Mouse (Mus musculus) right cerebral cortex, adult 2 months (tissue): ENCODE measurements around the gene Slc7a5.
A peak's percentile ranks its signal among the peaks of the same experiment; 100 is the strongest.

Experiments used
- DNase-seq, 2 experiments: peaks; one replicate each; pipeline ENCODE4 v3.0.0; 2021 to 2022; ENCODE audit warnings: low spot score in 2 of 2

The Slc7a5 gene

DNA sequence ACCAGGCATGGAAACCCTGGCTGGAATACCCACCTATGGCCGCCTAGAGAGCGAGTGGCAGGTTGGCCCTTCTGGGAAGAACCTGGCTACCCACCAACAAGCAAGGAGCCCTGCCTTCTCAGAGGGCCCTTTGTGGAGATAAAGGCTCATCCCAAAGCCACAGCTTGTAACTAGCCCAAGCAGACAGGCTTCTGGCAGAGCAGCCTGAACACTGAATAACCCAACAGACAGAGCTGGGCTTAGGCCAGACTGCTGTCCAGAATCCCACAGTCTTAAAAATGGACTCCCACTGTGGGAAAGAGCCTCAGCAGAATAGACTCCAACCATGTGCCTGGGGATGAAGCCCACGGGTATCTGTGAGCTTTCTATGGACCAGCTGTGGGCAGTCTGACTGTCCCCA lies 23.3 kb downstream of the Slc7a5 start:
- DNase-seq: no peak

DNA sequence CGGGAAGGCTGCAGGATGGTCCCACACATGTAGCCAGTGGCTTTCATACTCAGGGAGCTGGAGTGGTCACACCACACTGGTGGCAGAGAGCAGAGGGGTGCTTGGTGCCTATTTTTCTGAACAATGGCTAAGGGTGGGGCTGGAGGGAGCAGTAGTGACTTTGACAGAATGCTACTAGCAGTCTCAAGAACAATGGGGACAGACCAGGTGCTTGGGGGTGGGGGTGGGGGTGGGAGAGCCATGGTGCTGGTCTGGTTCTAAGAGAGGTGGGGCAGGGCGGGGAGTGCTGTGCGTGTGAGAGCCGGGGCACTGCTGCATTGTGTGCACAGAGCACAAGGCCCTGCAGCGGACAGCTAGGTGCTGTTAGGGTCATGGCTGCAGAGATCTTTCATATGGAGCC lies 25.6 kb downstream of the Slc7a5 start:
- no peak for DNase-seq

DNA sequence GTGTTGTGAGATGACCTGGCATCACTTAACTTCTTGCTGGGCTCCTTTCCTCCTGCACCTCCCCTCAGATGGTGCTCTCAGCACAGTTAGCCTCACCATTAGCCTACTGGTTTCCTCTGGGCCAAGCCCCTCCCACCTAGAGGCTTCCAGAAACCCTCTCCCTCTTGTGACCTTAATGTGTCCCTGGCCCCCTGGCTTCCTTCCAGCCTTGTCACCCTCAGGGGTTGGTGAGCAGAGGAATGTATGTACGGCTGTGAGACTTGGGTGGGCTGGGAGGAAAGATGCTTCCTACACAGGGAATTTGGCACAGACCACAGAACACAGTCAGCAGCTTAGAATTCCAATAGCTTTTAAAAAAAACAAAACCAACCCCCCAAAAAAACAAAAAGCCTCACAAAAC lies 26.7 kb downstream of the Slc7a5 start:
- DNase-seq: no peak

DNA sequence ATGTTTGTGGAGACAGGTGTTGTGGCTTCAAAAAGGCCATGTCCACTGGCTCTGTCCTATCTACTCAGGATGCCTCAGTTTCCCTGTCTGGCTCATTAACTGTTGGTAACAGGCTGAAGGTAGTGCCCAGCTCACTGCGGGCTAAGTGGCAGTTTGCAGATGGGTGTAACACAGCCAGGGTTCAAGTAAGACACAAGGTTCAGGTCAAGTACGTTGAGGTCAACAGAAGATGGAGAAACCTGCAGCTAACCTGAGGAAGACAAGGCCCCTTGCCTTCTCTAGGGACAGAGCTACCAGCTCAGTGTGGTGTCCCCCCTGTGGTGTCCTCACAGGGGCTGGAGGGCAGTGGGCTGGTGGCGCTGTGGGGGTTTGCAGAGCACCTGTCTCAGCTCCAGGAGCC lies 27.8 kb downstream of the Slc7a5 start:
- no peak for DNase-seq

DNA sequence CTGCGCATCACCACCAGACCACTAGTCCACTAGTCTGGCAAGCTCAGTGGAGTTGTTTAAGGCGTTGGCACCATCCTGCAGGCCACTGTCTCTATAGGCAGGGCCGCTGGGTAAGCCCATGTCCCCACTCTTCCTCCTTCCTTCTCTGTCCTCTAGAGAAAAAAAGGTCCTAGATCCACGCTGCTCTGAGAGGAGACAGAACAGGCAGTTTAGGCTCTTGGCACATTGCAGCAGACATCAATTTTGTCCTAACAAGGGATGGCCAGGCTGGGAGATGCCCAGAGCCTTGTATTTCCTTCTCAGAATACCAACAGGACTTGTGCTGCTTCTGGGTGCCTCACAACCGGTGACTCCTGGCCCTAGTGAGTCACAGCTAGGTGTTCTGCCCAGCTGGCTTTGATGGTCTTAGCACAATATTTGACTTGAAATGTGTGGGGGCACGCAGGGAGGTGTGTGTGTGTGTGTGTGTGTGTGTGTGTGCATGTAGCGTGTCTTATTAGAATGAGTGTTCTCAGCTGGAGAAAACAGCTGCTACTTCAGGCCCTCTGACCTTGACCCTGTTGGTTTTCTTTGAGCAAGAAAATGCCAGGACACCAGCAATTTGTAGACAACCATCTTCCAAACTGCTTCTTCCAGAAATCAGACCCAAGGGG lies 29.5 kb downstream of the Slc7a5 start:
- no peak for DNase-seq

DNA sequence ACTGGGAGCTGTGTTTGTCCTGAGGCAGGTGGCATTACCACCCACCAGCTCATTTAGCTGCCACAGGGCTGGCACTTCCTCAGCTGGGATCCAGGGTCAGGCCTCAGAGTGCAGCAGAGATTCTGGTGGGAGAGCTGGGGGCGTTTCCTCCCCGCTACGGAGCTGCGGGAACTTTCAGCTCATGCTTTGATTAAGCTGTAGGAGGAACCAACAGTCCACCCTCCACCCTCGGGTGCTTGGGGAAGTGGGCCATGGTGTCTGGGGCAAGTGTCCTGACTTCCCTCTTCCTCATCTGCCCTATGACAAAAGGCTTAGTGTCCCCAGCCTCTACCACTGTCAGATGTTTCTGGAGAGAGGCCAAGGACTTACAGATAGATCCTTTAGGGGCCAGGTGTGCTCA lies 30.3 kb downstream of the Slc7a5 start:
- no peak for DNase-seq

DNA sequence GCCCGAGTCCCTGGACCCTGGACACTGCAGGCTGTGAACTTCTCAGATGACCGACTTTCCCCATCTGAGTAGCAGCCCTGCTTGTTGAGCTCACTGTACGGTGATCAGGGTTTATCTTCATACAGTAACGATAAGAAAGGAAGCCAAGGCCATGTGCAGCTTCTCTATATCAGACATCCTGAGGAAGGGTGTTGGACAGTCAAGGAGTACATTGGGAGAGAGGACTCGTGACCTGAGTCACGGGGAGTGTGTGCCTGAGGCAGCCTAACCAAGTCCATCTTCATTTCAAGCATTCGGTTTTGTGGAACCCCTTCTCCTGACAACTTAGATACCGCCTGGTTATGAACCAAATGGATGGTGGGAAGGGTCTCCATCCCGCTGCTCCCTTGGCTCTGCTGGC lies 32.0 kb downstream of the Slc7a5 start:
- no peak for DNase-seq

DNA sequence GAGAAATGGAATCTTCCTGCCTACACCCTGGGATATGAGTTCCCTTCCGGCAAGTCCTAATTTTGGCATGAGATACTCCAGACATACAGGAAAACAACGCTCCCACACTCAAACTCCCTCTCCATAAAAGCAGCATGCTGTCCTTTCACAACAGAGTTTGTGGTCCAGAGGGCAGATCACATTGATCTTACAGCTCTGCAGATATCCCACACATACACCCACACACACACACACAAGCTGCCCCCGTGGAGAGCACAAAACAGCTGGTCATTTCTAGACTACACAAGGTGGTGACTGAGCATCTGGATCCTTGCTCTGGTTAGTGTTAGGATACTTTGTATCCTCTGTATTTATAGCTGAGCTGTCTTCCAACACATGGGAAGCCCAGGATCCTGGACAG lies 32.4 kb downstream of the Slc7a5 start:
- peak; percentile 33 to 48 for DNase-seq

DNA sequence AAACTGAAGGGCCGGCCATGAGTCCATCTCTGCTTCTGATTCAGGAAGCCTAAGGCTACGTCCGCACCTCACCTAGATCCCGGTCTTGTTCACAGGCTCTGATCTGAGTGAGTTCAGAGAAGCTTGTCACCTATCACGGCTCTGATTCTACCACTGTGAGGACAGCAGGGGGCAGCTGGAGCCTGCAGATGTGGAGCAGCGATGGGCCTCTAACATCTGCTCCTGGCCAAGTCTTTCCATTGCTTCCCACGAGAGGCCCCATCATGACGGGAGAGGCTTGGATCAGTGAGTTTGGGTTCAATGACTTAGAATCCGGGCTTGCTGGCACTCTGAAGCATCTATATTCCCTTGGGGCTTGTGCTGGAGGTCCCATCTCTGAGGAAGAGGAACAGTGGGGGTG lies 33.5 kb downstream of the Slc7a5 start:
- DNase-seq: no peak

DNA sequence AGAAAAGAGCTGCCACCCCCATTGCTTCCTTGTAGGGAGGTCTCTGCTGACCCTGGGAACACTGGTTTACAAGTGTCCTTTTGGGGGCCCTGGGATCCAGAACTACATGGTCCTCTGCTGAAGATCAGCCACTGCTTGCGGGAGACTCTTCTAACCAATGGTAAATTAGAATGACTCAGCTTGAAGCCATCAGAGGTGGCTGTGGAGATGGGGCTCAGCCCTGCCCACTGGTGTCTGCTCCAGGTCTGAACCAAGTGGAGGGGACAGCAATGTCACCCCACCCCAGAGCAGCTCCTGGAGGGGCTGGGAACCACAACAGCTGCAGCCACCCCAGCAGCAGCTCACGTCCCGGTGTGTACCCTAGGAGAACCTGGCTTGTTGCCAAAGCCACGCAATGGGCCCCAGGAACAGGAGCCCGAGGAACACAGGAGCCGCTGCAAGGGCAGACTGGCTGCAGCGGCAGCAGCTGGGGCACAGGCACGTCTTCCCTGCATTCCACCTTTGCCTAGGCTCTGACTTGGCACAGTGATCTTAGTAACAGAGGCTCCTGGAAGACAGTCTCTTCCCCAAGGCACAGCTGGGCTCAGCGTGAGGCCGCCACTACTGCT lies 35.6 kb downstream of the Slc7a5 start:
- DNase-seq: no peak

DNA sequence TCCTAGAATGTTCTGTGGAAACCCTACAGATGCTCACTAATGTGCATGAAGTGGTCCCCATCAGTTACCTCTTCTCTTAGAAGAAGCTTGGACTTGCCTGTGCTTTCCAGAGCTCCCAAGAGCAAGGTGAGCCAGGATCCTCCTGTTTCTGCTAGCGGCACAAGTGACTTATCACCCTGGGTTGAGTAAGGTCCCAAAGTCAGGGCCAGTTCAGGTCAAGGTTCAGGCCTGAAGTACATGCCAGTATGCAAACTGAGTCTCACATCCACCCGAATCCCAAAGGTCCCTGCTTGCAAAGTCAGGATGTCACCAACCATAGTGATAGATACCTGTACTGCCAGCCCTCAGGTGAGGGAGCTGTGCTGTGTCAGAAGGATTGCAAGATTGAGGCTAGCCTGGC lies 37.3 kb downstream of the Slc7a5 start:
- no peak for DNase-seq

DNA sequence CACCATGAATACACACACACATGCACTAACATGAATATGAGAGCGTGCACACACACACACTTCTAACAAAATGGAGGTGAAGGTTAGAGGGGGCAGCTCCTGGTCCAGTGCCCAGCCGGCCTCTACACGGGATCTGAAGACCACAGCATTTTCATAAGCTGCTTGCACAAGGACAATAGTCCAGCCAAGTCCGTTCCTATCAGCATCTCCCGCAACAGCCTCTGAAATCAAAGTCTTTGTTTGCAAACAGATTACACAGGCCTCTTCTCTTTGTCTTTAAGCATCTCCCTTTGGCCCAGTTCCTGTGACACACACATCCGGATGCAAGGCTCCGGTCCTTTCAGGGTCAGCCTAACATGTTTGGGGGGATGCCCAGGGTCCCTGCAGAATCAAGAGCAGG lies 38.6 kb downstream of the Slc7a5 start:
- DNase-seq: no peak

DNA sequence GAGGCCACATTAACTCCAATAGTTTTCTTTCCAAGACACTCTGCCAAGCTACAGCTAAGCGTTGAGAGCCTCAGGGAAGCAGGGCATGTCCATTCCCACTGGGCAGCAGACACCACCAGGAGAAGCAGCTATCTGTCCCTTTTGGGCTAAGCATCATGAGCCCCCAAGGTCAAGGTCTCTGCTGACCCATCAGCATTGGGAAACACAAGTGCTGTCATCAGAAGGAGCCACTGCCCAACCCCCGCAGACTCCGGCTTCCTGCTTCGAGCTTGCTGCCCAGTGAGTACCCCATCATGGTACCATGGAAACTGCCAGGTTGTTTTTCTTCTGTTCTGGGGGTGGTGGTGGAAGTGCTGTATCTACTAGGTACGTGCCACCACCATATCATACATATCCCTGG lies 39.3 kb downstream of the Slc7a5 start:
- no peak for DNase-seq

DNA sequence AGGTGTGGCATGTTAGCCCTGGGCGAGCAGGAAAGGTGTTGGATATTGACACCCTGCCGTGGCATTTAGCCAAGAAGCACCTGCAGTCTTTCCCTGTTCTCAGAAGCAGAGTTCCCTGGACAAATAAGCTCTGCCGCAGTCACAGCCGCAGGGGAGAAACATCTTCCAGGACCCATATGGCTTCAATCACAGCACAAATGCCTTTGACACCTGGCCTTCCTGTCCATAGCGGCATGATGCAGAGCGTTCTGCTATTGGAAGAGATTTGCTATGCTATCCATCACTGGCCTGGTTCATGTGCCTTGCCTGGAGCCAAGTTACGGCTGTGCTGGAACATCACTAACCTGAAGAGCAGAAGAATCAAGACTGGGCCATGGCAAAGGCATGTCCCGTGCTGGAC lies 42.1 kb downstream of the Slc7a5 start:
- no peak for DNase-seq

DNA sequence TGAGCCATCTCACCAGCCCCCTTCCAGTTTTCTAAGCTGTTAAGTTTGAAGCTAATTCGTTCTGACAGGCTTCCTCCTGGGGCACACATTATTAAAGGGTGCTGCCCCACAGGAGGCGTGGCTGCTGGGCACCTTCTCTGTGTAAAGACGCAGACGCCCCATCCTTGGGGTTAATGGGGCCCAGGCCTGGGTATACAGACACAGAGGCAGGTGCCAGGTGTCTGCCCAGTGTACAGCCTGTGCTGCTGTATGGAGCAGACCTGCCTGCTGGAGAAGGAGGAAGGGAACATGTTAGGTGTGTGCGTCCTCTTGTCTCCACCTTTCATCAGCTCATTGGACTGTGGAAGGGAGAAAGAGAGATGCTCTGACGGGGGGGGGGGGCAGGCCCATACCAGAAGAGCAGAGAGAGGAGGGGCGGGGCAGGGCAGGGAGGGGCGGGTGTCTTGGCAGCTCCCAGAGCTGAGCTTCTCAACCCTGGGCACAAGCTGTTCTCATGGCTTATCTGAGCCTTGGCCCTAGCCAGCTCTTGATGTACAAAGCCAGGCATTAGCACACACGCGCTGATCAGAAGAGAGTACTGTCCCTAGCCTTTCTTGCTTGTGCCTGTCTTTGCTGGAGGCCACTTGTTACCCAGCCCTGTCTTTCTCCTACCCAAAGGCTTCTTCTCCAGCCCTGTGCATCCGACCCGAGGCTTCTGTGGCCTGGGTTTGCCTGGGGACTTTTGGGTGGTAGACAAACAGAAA lies 45.5 kb downstream of the Slc7a5 start:
- DNase-seq: no peak

DNA sequence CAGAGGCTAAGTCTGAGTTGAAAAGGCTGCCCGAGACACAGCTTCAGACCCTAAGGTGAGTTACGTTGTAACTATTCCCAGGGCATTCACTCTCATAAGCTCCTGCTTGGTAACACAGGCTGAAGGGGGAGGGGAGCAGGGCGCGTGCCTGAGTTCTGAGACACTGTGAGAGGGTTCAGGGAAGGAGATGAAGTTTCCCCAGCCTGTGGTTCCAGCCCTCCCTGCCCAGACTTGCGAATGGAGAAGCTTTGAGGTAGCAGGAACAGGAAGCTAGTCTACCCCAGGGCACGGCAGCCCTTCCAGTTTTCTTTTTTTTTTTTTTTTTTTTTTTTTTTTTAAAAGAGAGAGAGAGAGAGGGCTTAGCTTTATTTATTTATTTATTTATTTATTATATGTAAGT lies 46.2 kb downstream of the Slc7a5 start:
- no peak for DNase-seq

DNA sequence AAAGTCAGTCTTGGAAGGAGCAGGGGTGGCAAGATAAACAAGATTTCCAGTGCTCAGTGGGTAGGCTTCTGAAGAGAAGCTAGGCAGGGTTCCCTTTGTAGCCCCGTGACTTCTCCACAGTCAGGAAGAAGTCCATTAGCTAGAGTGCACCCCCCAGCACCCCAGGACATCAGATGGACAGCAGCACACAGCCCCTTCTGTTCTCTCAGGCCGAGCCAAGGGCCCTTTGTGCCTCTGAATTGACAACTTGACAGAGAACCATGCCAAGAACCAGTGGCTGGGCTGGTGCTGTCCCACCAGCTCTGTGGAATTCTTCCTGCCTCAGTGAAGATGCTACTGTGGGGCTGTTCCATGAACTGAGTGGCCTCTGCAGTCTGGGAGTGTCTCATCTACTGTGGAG lies 49.7 kb downstream of the Slc7a5 start:
- no peak for DNase-seq

DNA sequence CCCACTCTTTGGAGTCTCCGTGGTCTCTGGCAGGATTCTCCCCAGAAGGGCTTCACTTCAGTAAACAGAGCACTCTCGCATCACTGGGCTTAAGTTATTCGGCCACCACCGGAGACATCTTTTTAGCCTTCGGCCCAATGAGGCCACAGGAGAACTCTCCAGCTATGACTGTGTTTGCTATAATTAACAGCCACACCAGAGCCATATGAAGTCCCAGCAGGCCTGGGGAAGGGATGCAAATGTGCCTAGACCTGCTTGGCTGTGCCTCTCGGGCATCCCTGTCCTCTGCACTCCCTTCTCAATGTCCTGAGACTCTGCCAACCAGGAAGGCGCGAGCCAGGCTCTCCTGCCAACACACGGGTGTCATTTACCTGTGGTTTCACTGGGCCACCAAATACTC lies 50.2 kb downstream of the Slc7a5 start:
- DNase-seq: no peak

DNA sequence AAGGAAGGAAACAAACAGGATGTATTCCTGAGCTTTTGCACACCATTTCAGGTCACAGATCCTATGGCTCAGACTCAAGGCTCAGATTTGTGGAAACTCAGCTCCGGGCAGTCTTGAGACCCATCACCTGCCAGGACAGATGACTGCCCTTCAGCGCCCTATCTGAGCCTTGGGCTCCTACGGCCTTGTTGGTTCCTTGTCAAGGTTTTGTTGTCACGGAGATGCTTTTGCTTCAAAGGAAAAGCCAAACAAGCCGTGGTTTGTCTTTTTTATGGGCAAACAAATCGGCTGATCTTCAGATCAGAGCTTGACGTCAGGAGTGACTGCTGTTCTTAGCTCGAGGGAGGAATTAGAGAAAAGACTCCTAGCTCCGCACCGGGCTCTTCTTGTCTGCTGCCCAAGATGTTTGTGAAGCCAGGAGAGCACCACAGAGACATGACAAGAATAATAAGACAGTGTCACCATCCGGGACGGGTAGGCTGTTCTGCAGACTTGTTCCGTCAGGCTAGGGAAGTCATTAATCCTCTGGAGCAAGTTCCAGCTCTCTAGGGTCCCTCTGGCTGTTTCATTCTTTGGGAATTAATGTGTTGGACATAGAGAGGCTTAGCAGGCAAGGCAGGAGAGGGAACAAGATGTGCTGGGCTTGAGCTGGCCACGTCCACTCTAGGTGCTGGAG lies 51.3 kb downstream of the Slc7a5 start:
- no peak for DNase-seq

DNA sequence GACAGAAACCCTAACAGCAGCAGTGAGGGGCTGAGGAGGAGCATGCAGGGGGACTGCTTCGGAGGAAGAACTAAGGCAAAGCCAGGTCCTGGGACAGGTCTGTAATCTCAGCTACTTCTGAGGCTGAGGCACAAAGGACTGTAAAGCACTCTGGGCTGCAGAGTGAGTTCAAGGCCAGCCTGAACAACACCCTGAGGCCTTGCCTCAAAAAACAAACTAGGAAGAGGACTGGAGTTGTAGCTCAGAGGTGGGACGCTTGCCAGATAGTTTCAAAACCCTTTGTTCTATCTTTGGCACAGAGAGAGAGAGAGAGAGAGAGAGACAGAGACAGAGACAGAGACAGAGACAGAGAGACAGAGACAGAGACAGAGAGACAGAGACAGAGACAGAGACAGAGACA lies 53.9 kb downstream of the Slc7a5 start:
- no peak for DNase-seq

DNA sequence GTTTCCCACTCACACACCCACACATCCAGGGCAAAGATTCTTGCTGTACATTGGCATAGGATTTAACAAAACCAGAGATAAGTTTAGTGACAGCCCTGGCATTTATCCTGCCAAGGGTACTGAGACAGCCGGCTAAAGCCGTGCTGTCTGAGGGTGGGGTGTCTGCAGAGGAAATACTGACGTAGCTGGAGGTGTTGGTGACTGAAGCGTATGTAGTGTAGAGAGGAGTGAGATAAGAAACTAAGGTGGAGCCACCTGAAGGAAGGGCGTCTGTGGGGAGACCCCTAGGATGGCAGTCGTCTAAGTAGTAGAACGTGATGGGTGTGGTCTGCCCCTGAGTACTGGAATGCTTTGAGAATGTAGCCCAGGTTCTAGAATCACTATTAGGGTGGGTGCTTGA lies 55.0 kb downstream of the Slc7a5 start:
- DNase-seq: no peak

DNA sequence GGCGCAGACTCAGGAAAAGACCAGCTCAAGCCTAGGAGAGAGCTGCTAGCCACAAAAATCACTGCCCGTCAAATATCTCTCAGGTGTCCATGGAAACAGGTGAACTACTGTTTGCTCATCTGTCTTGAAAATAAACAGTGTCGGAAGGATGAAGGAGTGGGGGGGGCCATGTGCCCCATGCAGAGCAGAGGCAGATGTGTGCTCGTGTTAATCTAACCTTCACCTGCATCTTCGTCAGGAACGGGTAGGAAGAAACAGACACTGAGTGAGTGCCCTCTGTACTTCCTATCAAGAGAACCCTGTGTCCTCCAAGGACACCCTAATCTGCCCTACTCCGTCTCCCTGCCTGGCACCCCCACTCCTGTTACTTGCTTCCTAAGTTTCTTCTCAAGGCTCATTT lies 55.8 kb downstream of the Slc7a5 start:
- no peak for DNase-seq
